25 mouse cellular contexts compared by ENCODE assay signal in genomic region chr6:87835695-87836094, GRCm38 (mm10). TPM values are rescaled to one million over a fixed set of nuclear protein-coding genes. Genes with fewer than 3 reads are reported as not detected.
DNase-seq lines count a peak whose midpoint lies in the region; ATAC-seq and TF ChIP-seq lines count a peak whose summit lies in the region.
"Had no signal": no experiment of that assay in that cellular context is flagged by ENCODE, and none has a peak within 500 bp of the region (broad histone marks: within the 10 kb centered on the region; RNA-seq: fewer than 3 reads in every experiment).

Gm45140 (minus strand) TSS chr6:87835795.

- no peak for TF ChIP-seq POLR2A in CH12.LX (IDR thresholded peaks at IDR 0.05; ENCODE audit: low read depth, low read length)

- TF ChIP-seq RAD21 in CH12.LX (IDR thresholded peaks at IDR 0.05; ENCODE audit: low read depth, low read length) = no peak

- CTCF ChIA-PET in Patski (lab: Charles Lee) = interaction anchor here (1.1 kb wide), 1 partner anchor 21 kb away, joined by 3 read pairs; no protein-coding TSS in a partner anchor

- H3K27me3 ChIP-seq in CH12.LX (replicated peaks) = no peaks in the 10 kb centered on the region
- no peaks in the 10 kb centered on the region for H3K27me3 ChIP-seq in Patski
- no peaks in the 10 kb centered on the region for H3K27me3 ChIP-seq in intestine, embryonic 15.5 days (replicated peaks)
- H3K27me3 ChIP-seq: embryonic facial prominence, embryonic 13.5 days; heart, embryonic 13.5 days; hindbrain, embryonic 12.5 days; hindbrain, embryonic 15.5 days had no signal

- WGBS in macrophage (ENCODE audit: missing documents) = 90% methylated on average over 6 of the region's 7 CpGs
- 95% methylated on average over 7 of the region's 7 CpGs for WGBS in intestine, embryonic 15.5 days

- POLR2A ChIA-PET in Patski (lab: Charles Lee) = no interaction called here

- H3K4me2 ChIP-seq in CH12.LX (ENCODE audit: insufficient read depth, low read depth, poor library complexity, severe bottlenecking) = no peak within 1 kb of the TSS
- no peak within 1 kb of the TSS for H3K4me2 ChIP-seq in intestine, embryonic 15.5 days (replicated peaks)
- H3K4me2 ChIP-seq: heart, embryonic 13.5 days; hindbrain, embryonic 15.5 days had no signal

- no peaks in the 10 kb centered on the region for H3K9me3 ChIP-seq in CH12.LX (replicated peaks; ENCODE audit: low read length)
- no peaks in the 10 kb centered on the region for H3K9me3 ChIP-seq in intestine, embryonic 15.5 days
- H3K9me3 ChIP-seq: embryonic facial prominence, embryonic 13.5 days; heart, embryonic 10.5 days; heart, embryonic 13.5 days; hindbrain, embryonic 12.5 days; hindbrain, embryonic 15.5 days had no signal

- dilution Hi-C loops in CH12.LX (cut with MboI; ENCODE audit: extremely low pct_ligation_motif_present, extremely low pct_unique_long_range_greater_than_20kb, low sequenced_read_pairs) = no loop called here

- peaks cover 14% of the 10 kb centered on the region for H3K79me2 ChIP-seq in CH12.LX (replicated peaks; ENCODE audit: control insufficient read depth, extremely low read depth, insufficient read depth, poor library complexity, severe bottlenecking)
- peaks cover 23% of the 10 kb centered on the region for H3K79me2 ChIP-seq in macrophage (ENCODE audit: inconsistent target)

- TF ChIP-seq CTCF in CH12.LX (conservative IDR thresholded peaks at IDR 0.05 in 1 of 2, IDR thresholded peaks at IDR 0.05 in 1 of 2; ENCODE audit: low read depth in 2 of 2, low read length in 2 of 2) (no peak), Patski (IDR thresholded peaks at IDR 0.05) (no peak)

- TF ChIP-seq EP300 in CH12.LX (IDR thresholded peaks at IDR 0.05; ENCODE audit: low read length) = no peak

- DNase-seq in heart, adult 11 months = peak; percentile 43
- no peak for DNase-seq in heart, adult 9 months (ENCODE audit: low spot score in 2 of 2)
- no peak for DNase-seq in CH12.LX (ENCODE audit: extremely low read depth)
- no peak for DNase-seq in Patski (ENCODE audit: low read depth, low spot score)
- DNase-seq in lung, postnatal 4 days = no peak
- DNase-seq: adrenal gland, postnatal 10 days; adrenal gland, postnatal 36 days; B cell, adult 2 months; cerebellum, adult 18-20 months; cerebellum, postnatal 14 days; forebrain, postnatal 0 days; gastrocnemius, adult 2 months; gastrocnemius, postnatal 14 days; heart, adult 18-20 months; heart, postnatal 14 days; heart, postnatal 4 days had no signal

- H3K36me3 ChIP-seq in CH12.LX (replicated peaks in 1 of 2; ENCODE audit: control insufficient read depth in 1 of 2, insufficient read depth in 1 of 2, low read length in 1 of 2) (peaks cover 19 to 49% of the 10 kb centered on the region in 2 experiments), macrophage (ENCODE audit: inconsistent target) (peaks cover 18% of the 10 kb centered on the region; the same call in 1 of the 2 replicates)
- H3K36me3 ChIP-seq in intestine, embryonic 15.5 days = peaks cover 7% of the 10 kb centered on the region

- in situ Hi-C loops in CH12.LX (cut with MboI; ENCODE audit: low pct_ligation_motif_present, low pct_unique_long_range_greater_than_20kb, low sequenced_read_pairs) = no loop called here
- in situ Hi-C loops in Patski (cut with MboI; ENCODE audit: low pct_unique_long_range_greater_than_20kb) = no loop called here

- H3K4me3 ChIP-seq in CH12.LX (replicated peaks in 1 of 3; ENCODE audit: low read depth in 2 of 3, low read length in 2 of 3, poor library complexity in 1 of 3) (no peak within 1 kb of the TSS), macrophage (ENCODE audit: inconsistent target) (no peak within 1 kb of the TSS)
- H3K4me3 ChIP-seq in intestine, embryonic 15.5 days (replicated peaks) = no peak within 1 kb of the TSS
- H3K4me3 ChIP-seq: embryonic facial prominence, embryonic 13.5 days; gastrocnemius, adult 2 months; heart, embryonic 10.5 days; heart, embryonic 13.5 days; hindbrain, embryonic 12.5 days; hindbrain, embryonic 15.5 days had no signal

- no peak for ATAC-seq in Patski
- ATAC-seq in intestine, embryonic 15.5 days = no peak
- ATAC-seq in erythroid progenitor cell, adult 5-6 weeks (replicated peaks; ENCODE audit: low FRiP score, poor library complexity, severe bottlenecking) = no peak
- ATAC-seq: forebrain, embryonic 14.5 days; forebrain, postnatal 0 days had no signal

- H3K9ac ChIP-seq in CH12.LX (ENCODE audit: insufficient read depth, low read depth) = no peak within 1 kb of the TSS
- H3K9ac ChIP-seq in intestine, embryonic 15.5 days = no peak within 1 kb of the TSS
- H3K9ac ChIP-seq: forebrain, postnatal 0 days; heart, embryonic 13.5 days; hindbrain, embryonic 12.5 days; hindbrain, embryonic 15.5 days had no signal

- H3K27ac ChIP-seq in CH12.LX (ENCODE audit: insufficient read depth, low read depth) = no peak within 1 kb of the TSS
- H3K27ac ChIP-seq in macrophage = no peak within 1 kb of the TSS
- no peak within 1 kb of the TSS for H3K27ac ChIP-seq in intestine, embryonic 15.5 days
- H3K27ac ChIP-seq: embryonic facial prominence, embryonic 13.5 days; gastrocnemius, adult 2 months; heart, embryonic 10.5 days; heart, embryonic 13.5 days; hindbrain, embryonic 12.5 days; hindbrain, embryonic 15.5 days had no signal

- peaks cover 3 to 21% of the 10 kb centered on the region in 2 experiments; a peak in 3 of 4 replicates for H3K4me1 ChIP-seq in CH12.LX (ENCODE audit: control insufficient read depth in 1 of 2, insufficient read depth in 2 of 2)
- H3K4me1 ChIP-seq in intestine, embryonic 15.5 days (replicated peaks) = 0 out of 2 replicates have a peak, but pooled peaks cover 2% of the 10 kb centered on the region

TF ChIP-seq in CH12.LX, 34 proteins besides CTCF, POLR2A, EP300 and RAD21:
- TF ChIP-seq ZC3H11A (IDR thresholded peaks at IDR 0.05; ENCODE audit: low read depth, low read length) (no peak), PAX5 (IDR thresholded peaks at IDR 0.05; ENCODE audit: low read length) (no peak), MXI1 (IDR thresholded peaks at IDR 0.05; ENCODE audit: low read depth, low read length) (no peak), POLR2AphosphoS2 (IDR thresholded peaks at IDR 0.05; ENCODE audit: low read depth, low read length) (no peak), JUN (IDR thresholded peaks at IDR 0.05; ENCODE audit: insufficient read depth, low read depth, low read length) (no peak), SMC3 (IDR thresholded peaks at IDR 0.05; ENCODE audit: low read depth, low read length) (no peak), GABPA (IDR thresholded peaks at IDR 0.05; ENCODE audit: insufficient replicate concordance, low read depth, low read length) (no peak), UBTF (IDR thresholded peaks at IDR 0.05; ENCODE audit: low read depth, low read length) (no peak)

RNA-seq across cellular contexts. Expression of gene Gm45140, which starts in this region (rescaled TPM):
- total RNA-seq in CH12.LX (2012; rRNA removed) (13.0 and 15.7 TPM in 2 replicates), CH12.LX (2014; rRNA removed) (4.3 and 5.5 TPM in 2 replicates)
- polyA plus RNA-seq in CH12.LX (2012; ENCODE audit: insufficient read length, low read depth) (25.7 and 37.6 TPM in 2 replicates), Patski (2021) (11.2 TPM), macrophage (2018) (2.6 to 20.2 TPM (median 3.1 TPM) in 3 replicates)
- total RNA-seq in macrophage (2018; cell fraction: chromatin; rRNA removed) = 10 to 100 TPM in 21 of 26 experiments, 1 to 10 TPM in 5; 7.4 to 30.6 (median 13.5) TPM
- 1 to 10 TPM; 1.1 to 7.4 (median 3.9) TPM for total RNA-seq in macrophage (2018; cell fraction: cytosol; rRNA removed)
- 10 to 100 TPM in 3 of 26 experiments, 1 to 10 TPM in 23; 3.2 to 11.4 (median 5.9) TPM for total RNA-seq in macrophage (2018; cell fraction: nucleus; rRNA removed)
- polyA plus RNA-seq in intestine, embryonic 15.5 days (2015; fragmentation: Nextera tagmentation; extraction: Ambion mirVana) = 3.3 and 4.1 TPM in 2 replicates
- total RNA-seq in erythroid progenitor cell, adult 5-6 weeks (2015; ENCODE audit: low replicate concordance) = 1.8 and 4.2 TPM in 2 replicates
- 19.1 and 24.3 TPM in 2 replicates for total RNA-seq in erythroid progenitor cell, adult 5-6 weeks (2017; ENCODE audit: low replicate concordance)
